Mouse (Mus musculus) left cerebral cortex, adult 11 months (tissue): Measurements from ENCODE around the gene Rps3.
A peak's percentile ranks its signal among the peaks of the same experiment; 100 is the strongest.

Experiments used
- DNase-seq: peaks from one replicate; pipeline ENCODE4 v3.0.0; 2022; ENCODE audit warnings: low spot score

Gene Rps3

GRCm38 (mm10) chr7:99475562-99475911 lies 8.0 kb downstream of the Rps3 start:
- DNase-seq: no peak

- no peak for DNase-seq
These were observed 8.5 kb downstream of the Rps3 start for GRCm38 (mm10) chr7:99474836-99475561.

- no peak for DNase-seq
These were observed 9.7 kb downstream of the Rps3 start for GRCm38 (mm10) chr7:99473638-99474407.

- DNase-seq: no peak
These were observed 12.0 kb downstream of the Rps3 start for GRCm38 (mm10) chr7:99471578-99471977.

GRCm38 (mm10) chr7:99469680-99470405 lies 13.7 kb downstream of the Rps3 start:
- no peak for DNase-seq

GRCm38 (mm10) chr7:99468283-99469132 lies 15.0 kb downstream of the Rps3 start:
- peak; percentile 69 for DNase-seq

GRCm38 (mm10) chr7:99467916-99468282 lies 15.6 kb downstream of the Rps3 start:
- DNase-seq: no peak

- no peak for DNase-seq
These were observed 17.7 kb downstream of the Rps3 start, which contains the start of gene Klhl35 for GRCm38 (mm10) chr7:99465811-99466210. Gene Klhl35 (plus strand): TSS chr7:99466004.

- no peak for DNase-seq
These were observed 20.4 kb downstream of the Rps3 start for GRCm38 (mm10) chr7:99463120-99463519.

GRCm38 (mm10) chr7:99459888-99460652 lies 23.5 kb downstream of the Rps3 start:
- no peak for DNase-seq

- peak; percentile 38 for DNase-seq
These were observed 24.7 kb downstream of the Rps3 start for GRCm38 (mm10) chr7:99458849-99459248.

- no peak for DNase-seq
These were observed 29.5 kb downstream of the Rps3 start for GRCm38 (mm10) chr7:99454044-99454443.

GRCm38 (mm10) chr7:99452859-99453258 lies 30.7 kb downstream of the Rps3 start:
- no peak for DNase-seq

- peak; percentile 77 for DNase-seq
These were observed 32.8 kb downstream of the Rps3 start for GRCm38 (mm10) chr7:99450703-99451102.

GRCm38 (mm10) chr7:99449751-99450150 lies 33.8 kb downstream of the Rps3 start:
- no peak for DNase-seq

GRCm38 (mm10) chr7:99449063-99449462 lies 34.5 kb downstream of the Rps3 start:
- DNase-seq: no peak

GRCm38 (mm10) chr7:99448619-99449018 lies 34.9 kb downstream of the Rps3 start:
- no peak for DNase-seq

GRCm38 (mm10) chr7:99447323-99447722 lies 36.2 kb downstream of the Rps3 start:
- DNase-seq: no peak

GRCm38 (mm10) chr7:99445833-99446232 lies 37.7 kb downstream of the Rps3 start:
- no peak for DNase-seq

GRCm38 (mm10) chr7:99444012-99444411 lies 39.5 kb downstream of the Rps3 start:
- DNase-seq: no peak

GRCm38 (mm10) chr7:99443164-99443563 lies 40.4 kb downstream of the Rps3 start:
- DNase-seq: no peak
